Mouse (Mus musculus) ES-E14 (cell line): Measurements from ENCODE around the gene Gli3. TPM values are rescaled to one million over a fixed set of nuclear protein-coding genes. Genes with fewer than 3 reads are reported as not detected.

Experiments
- DNase-seq: peaks from one replicate; pipeline ENCODE4 v3.0.0-alpha.2; 2013; ENCODE audit warnings: low read depth, low spot score
- H3K27ac ChIP-seq: 2 replicates; pipeline ENCODE4 v1.5.1; 2012; ENCODE audit warnings: low read depth, mild to moderate bottlenecking, low read length, moderate library complexity, mixed read lengths; ENCODE audit not compliant: poor library complexity, insufficient read depth, severe bottlenecking
- H3K36me3 ChIP-seq: 2 replicates; pipeline ENCODE4 v1.6.1; 2012; ENCODE audit warnings: mild to moderate bottlenecking, low read length, moderate library complexity, mixed read lengths; ENCODE audit not compliant: control insufficient read depth, poor library complexity, insufficient read depth, severe bottlenecking
- H3K4me1 ChIP-seq, 2 experiments: fragments of 150-350 bp in 1 of 2; sonication (generic) in 1 of 2; 2 replicates each; pipeline ENCODE4 v1.6.1; 2012; ENCODE audit warnings: low read length in 2 of 2, mild to moderate bottlenecking in 1 of 2, mixed read lengths in 1 of 2; ENCODE audit not compliant: control insufficient read depth in 2 of 2, insufficient read depth in 2 of 2, poor library complexity in 1 of 2
- H3K4me3 ChIP-seq, 2 experiments: fragments of 150-350 bp in 1 of 2; sonication (generic) in 1 of 2; 2 replicates each; pipeline ENCODE4 v1.5.1; 2012; ENCODE audit warnings: low read length in 2 of 2, low read depth in 1 of 2, mild to moderate bottlenecking in 1 of 2, mixed read lengths in 1 of 2; ENCODE audit not compliant: insufficient read depth in 1 of 2, poor library complexity in 1 of 2, severe bottlenecking in 1 of 2
- H3K9ac ChIP-seq: 2 replicates; pipeline ENCODE4 v1.6.1; 2012; ENCODE audit warnings: low read depth, mild to moderate bottlenecking, low read length, mixed read lengths; ENCODE audit not compliant: poor library complexity, insufficient read depth, severe bottlenecking
- H3K9me3 ChIP-seq: fragments of 150-350 bp; sonication (generic); 2 replicates; pipeline ENCODE4 v1.6.1; 2012; ENCODE audit warnings: low read depth, mild to moderate bottlenecking, low read length; ENCODE audit not compliant: control insufficient read depth, insufficient read depth
- CHD2 ChIP-seq: IDR thresholded peaks from 2 replicates; pipeline ENCODE4 v1.6.1; 2014; ENCODE audit warnings: mild to moderate bottlenecking, low read depth, low read length, inconsistent platforms
- HCFC1 ChIP-seq: IDR thresholded peaks from 2 replicates; pipeline ENCODE4 v1.6.1; 2012; ENCODE audit warnings: low read length, inconsistent platforms, borderline replicate concordance; ENCODE audit not compliant: insufficient read depth
- MAFK ChIP-seq: IDR thresholded peaks from 2 replicates; pipeline ENCODE4 v1.6.1; 2014; ENCODE audit warnings: mild to moderate bottlenecking, low read depth, low read length, inconsistent platforms; ENCODE audit not compliant: insufficient read depth
- ZC3H11A ChIP-seq: IDR thresholded peaks from 2 replicates; pipeline ENCODE4 v1.6.1; 2012; ENCODE audit warnings: low read depth, mild to moderate bottlenecking, inconsistent platforms, low read length, borderline replicate concordance
- ZNF384 ChIP-seq: IDR thresholded peaks from 2 replicates; pipeline ENCODE4 v1.6.1; 2012; ENCODE audit warnings: low read depth, low read length, inconsistent platforms
- in situ Hi-C, 2 experiments: fragments of 600-800 bp; cut with MboI; formaldehyde crosslinking; loops; one replicate each; pipeline ENCODE4 v1.15.1; 2025; ENCODE audit warnings: low sequenced_read_pairs in 2 of 2, inconsistent platforms in 1 of 2; ENCODE audit not compliant: unreplicated experiment in 2 of 2
- total RNA-seq: library from RNA; depleted of rRNA; stranded (reverse); fragments of 300-350 nt; gene quantifications from 2 replicates; pipeline ENCODE4 v1.2.3, GENCODE M21; 2012

The Gli3 gene
- total RNA-seq, 1 experiment = 9.3 TPM

DNA sequence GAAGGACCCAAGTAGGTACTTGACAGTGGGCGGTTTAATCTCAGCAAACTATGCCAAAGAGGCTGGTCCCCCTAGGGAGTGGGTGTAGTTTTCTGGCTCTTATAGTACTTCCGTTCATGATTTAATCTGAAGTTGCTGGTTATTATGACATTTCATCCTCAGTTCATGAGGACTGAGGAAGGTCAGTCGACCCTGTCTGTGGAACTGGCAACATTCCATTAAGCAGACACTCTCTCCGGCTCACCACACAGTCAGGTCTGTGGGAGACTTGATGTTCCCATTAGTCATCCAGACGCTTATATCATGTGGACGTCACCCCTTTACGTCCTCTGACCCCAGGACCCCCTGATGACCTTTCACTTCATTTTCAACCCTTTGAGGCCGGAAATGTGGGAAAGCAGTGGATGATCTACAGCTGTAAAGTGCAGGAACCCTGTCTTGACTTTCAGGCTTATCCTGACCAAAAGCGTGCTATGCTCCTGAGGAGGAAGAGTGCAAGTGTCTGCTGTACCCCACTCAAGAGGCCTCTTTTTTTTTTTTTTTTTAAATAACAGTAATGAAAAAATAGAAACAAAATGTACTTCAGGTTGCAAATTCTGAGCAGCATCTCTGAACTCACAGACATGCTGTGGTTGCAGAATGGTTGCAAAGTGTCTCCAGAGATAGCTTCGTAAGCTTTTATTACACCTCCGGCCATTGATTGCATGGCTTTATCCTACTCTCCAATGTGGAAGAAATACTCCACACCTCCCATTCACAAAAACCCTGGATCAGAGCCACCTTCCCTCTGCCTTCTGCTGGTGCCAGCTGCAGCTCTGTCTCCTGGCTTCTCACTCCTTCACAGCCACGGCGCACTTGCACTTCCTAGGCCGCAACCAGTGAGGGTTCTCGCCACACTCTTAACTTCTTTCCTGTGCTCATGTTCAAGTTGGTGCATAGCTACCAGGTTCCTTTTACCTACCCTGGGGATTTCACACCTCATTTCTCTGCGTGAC is 125.5 kb downstream of the Gli3 start:
- H3K4me1 ChIP-seq = no peaks in the 10 kb centered on the region
- no peaks in the 10 kb centered on the region; the same call in 1 of the 2 replicates for H3K36me3 ChIP-seq
- in situ Hi-C loops = no loop called here
- H3K9ac ChIP-seq = no peak overlapping the region
- no peak for DNase-seq
- TF ChIP-seq CHD2 (no peak), ZNF384 (no peak), MAFK (no peak), ZC3H11A (no peak), HCFC1 (no peak)
- H3K4me3 ChIP-seq = no peak overlapping the region
- no peaks in the 10 kb centered on the region for H3K9me3 ChIP-seq
- no peak overlapping the region for H3K27ac ChIP-seq

DNA sequence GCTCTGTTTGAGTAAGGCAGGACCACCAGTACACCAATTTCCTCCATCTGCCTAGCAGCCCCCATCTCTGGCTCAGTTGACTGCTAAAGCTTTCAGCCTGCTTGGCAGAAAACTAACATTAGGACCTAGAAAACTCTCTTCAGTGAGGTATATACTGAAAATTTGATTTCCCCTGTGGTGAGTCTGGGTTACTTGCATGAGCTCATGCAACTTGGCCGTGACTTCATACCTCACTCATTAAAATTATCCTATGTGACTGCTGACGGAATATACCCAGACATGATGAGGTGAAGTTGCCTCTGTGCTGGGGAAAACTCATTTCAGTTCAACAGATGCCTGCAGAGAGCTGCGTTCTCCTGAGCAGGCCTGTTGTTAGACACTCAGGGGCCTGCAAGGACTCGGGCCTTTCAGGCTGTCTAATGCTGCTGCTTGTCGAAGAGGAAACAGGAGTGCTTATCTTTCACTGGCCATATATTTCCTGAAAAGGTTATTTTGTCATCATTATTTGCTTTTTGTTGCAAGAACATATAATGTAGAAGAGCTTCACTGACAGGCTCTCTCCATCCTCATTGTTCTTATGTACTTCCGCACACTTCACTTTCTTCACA is 127.4 kb downstream of the Gli3 start:
- H3K4me3 ChIP-seq = no peak overlapping the region
- no peak overlapping the region for H3K9ac ChIP-seq
- TF ChIP-seq ZC3H11A = no peak
- no peak for TF ChIP-seq ZNF384
- TF ChIP-seq HCFC1 = no peak
- TF ChIP-seq MAFK = no peak
- TF ChIP-seq CHD2 = no peak
- in situ Hi-C loops = no loop called here
- no peaks in the 10 kb centered on the region for H3K9me3 ChIP-seq
- DNase-seq = no peak
- H3K36me3 ChIP-seq = no peaks in the 10 kb centered on the region; the same call in 1 of the 2 replicates
- no peak overlapping the region for H3K27ac ChIP-seq
- no peaks in the 10 kb centered on the region for H3K4me1 ChIP-seq

DNA sequence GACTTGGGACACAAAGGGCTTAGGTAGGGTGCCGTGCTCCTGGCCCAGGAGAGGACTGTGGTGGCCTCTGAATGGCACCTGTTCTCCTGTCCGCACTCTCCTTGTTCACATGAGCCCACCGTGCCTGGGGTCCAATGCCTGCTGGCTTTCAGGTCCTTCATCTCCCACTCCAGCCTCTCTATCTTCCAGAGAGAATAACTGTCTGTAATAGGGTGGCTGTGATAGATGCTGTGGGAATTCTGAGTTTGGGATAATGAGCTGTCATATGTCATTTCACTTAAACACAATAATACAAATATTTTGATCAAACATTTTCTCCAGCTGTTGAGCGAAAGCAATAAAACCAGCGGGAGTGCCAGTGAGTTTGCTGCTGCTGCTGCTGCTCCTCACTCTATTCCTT is 133.6 kb downstream of the Gli3 start:
- H3K27ac ChIP-seq = no peak overlapping the region
- TF ChIP-seq ZNF384 (no peak), ZC3H11A (no peak), MAFK (no peak), HCFC1 (no peak), CHD2 (no peak)
- in situ Hi-C loops = no loop called here
- DNase-seq = no peak
- no peak overlapping the region for H3K9ac ChIP-seq
- H3K9me3 ChIP-seq = no peaks in the 10 kb centered on the region
- no peaks in the 10 kb centered on the region for H3K4me1 ChIP-seq
- no peak overlapping the region for H3K4me3 ChIP-seq
- H3K36me3 ChIP-seq = no peaks in the 10 kb centered on the region

DNA sequence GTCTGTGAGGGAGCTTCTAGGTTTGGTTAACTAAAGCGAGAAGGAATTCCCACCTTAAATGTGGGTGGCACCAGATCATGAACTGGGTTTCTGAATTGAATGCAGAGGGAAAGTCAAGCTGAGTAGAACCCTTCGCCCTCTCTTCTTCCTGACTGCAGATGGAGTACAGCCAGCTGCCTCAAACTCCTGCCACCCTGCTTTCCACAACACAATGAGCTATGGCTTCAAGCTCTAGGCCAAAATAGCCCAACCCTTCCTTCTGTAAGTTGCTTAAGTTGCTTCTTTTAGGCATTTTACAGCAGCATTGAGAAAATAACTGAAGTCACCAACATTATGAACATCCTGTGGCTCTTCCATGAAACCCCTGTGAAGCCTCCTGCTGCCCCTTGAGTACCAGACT is 136.7 kb downstream of the Gli3 start:
- H3K36me3 ChIP-seq = no peaks in the 10 kb centered on the region
- no peak for TF ChIP-seq MAFK
- no peak for DNase-seq
- no peak overlapping the region for H3K4me3 ChIP-seq
- in situ Hi-C loops = no loop called here
- H3K9me3 ChIP-seq = no peaks in the 10 kb centered on the region
- H3K4me1 ChIP-seq = no peaks in the 10 kb centered on the region
- no peak overlapping the region for H3K27ac ChIP-seq
- no peak overlapping the region for H3K9ac ChIP-seq

DNA sequence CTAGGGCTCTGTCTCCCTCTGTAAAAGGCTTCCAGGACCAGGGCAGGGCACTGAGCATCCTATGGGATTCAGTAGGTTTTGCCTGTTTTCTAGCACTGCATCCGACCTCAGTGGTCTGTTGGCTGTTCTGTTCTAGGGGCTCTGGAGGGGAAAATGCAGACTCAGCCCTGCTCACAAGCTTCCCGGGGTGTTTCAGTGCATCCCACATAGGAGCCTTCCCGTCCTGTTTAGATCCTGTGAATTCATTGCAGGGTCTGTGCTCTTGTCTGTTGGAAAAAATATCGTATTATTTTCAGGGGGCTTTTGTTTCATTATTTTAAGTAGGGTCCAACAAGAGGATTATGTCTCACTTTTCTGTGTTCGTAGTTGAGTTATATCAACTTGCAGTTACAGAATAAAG is 139.1 kb downstream of the Gli3 start:
- Histone ChIP-seq H3K4me1 (no peaks in the 10 kb centered on the region), H3K4me3 (no peak overlapping the region)

More for the DNA sequence above, 139.1 kb downstream of the Gli3 start:
- DNase-seq = no peak
- Histone ChIP-seq H3K9me3 (no peaks in the 10 kb centered on the region), H3K36me3 (no peaks in the 10 kb centered on the region), H3K9ac (no peak overlapping the region), H3K27ac (no peak overlapping the region)
- TF ChIP-seq MAFK = no peak
- TF ChIP-seq CHD2 = no peak
- no peak for TF ChIP-seq ZC3H11A
- TF ChIP-seq ZNF384 = no peak
- no peak for TF ChIP-seq HCFC1
- in situ Hi-C loops = no loop called here
